Mouse (Mus musculus): ENCODE data around the gene Rnaset2b. TPM values are rescaled to one million over a fixed set of nuclear protein-coding genes. Genes with fewer than 3 reads are reported as not detected.
A peak's percentile ranks its signal among the peaks of the same experiment; 100 is the strongest.
"Not testable (repeated sequence)": the region's sequence is repeated elsewhere in the genome, so short reads cannot be mapped to it uniquely, and the experiment has no call there.

The Rnaset2b gene
- total and polyA plus RNA-seq, 3 experiments = 163 to 196 (median 166) TPM

DNA sequence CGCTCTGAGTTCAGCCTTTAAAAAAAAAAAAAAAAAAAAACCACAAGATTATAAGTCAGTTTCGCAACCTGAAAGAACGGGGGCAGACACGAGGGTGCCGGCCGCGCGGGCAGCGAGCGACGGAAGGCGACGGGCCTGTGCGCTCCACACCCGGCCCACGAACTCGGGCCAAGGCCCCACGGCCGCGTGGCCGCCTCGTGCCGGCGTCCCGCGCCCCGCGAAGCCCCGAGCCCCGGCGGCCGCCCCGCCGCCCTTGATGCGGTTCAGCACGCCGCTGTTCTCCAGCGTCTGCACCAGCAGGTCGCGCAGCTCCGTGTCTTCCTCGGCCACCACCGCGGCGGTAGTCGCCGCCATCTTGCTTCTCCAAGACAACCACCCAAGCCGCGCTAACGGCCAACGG lies 9.7 kb upstream of the Rnaset2b start, which contains the start of gene Tagap1:
Tagap1 (minus strand) TSS at position 381 of the 400 bp plus-strand sequence.
- Histone ChIP-seq H3K27ac (peak within 1 kb of the TSS; percentile 70), H3K4me3 (peak within 1 kb of the TSS; percentile 46), H3K9ac (ENCODE audit: low read depth, low read length) (peak within 1 kb of the TSS; percentile 74)
- H3K27me3 ChIP-seq (ENCODE audit: control insufficient read depth, insufficient read depth, low read length); H3K79me2 ChIP-seq (replicated peaks; ENCODE audit: control insufficient read depth, insufficient read depth, low read length); H3K4me1 ChIP-seq (ENCODE audit: control insufficient read depth, insufficient read depth, low read length); H3K36me3 ChIP-seq (ENCODE audit: control insufficient read depth, insufficient read depth, low read length); intact Hi-C loops (cut with DNase I): not testable (repeated sequence)
- 2% methylated on average over 44 of the region's 51 CpGs for WGBS
- peak; percentile 76 to 80 for DNase-seq

DNA sequence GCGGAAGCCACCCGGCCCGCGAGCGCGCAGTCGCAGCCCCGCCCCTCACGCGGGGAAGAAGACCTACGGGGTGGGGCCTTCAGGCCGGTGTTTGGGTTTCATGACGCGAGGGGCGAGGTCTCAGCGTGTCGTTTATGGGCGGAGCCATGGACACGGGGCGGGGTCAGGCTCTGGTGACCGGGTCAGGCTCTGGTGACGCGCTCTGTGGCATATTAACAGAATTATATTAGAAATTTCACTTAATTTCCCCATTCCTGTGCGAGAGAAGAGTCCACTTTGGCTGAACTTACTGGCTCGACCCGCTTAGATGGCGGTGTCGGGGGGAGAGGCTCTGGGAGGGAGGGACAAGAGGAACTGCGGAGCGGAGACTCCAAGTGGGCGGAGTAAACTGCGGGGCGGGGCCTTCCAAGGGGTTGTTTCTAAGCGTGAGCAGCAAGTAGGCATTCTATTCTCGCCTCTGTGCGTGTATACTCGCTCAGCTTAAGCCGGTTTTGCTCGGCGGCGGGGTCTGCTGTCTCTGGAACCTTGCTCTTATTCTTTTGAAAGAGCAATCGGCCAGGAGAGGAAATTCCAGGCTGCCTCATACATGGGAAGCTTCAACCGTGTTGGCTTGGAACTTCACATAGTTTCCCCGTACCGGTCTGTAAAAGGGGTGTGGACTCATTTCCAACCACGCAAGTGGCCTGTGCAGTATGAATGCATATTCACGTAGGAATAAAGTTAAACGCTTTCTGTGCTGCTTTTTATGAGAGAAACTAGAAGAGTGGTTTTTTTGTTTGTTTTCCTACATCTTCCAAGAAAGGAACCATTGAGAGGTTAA lies 9.0 kb upstream of the Rnaset2b start:
- under 1% methylated on average over 17 of the region's 48 CpGs for WGBS
- H3K9ac ChIP-seq (ENCODE audit: low read depth, low read length) = peak overlapping the region; percentile 45; the same call in 1 of the 2 replicates
- intact Hi-C loops (cut with DNase I) = not testable (repeated sequence)

DNA sequence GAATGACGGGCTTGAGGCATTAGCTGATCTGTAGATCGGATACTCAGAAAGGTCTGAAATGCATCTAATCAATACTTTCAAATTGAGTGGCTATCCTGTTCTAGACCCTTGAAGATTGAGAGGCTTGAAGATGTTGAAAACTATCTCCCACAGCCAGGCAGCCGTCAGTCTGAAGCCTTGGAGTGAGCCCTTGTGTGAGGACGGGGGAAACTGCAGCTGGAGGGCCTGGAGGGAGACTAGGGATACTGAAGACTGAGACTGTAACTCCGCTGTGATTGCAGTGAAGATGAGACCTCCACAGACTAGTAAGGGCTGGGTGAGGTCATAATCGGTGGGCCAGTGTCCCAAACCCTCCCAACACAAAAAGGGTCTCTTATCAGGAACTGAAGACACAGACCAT lies 8.1 kb upstream of the Rnaset2b start:
- H3K27me3 ChIP-seq (ENCODE audit: control insufficient read depth, insufficient read depth, low read length); H3K36me3 ChIP-seq (ENCODE audit: control insufficient read depth, insufficient read depth, low read length); H3K9ac ChIP-seq (ENCODE audit: low read depth, low read length); H3K79me2 ChIP-seq (replicated peaks; ENCODE audit: control insufficient read depth, insufficient read depth, low read length); DNase-seq; H3K27ac ChIP-seq; intact Hi-C loops (cut with DNase I); H3K4me3 ChIP-seq; H3K4me1 ChIP-seq (ENCODE audit: control insufficient read depth, insufficient read depth, low read length): not testable (repeated sequence)
- WGBS = 81% methylated on average over 4 of the region's 6 CpGs

More for the DNA sequence above, 9.0 kb upstream of the Rnaset2b start:
- H3K36me3 ChIP-seq (ENCODE audit: control insufficient read depth, insufficient read depth, low read length); H3K79me2 ChIP-seq (replicated peaks; ENCODE audit: control insufficient read depth, insufficient read depth, low read length); H3K4me3 ChIP-seq; H3K4me1 ChIP-seq (ENCODE audit: control insufficient read depth, insufficient read depth, low read length); H3K27me3 ChIP-seq (ENCODE audit: control insufficient read depth, insufficient read depth, low read length): not testable (repeated sequence)
- peak overlapping the region; percentile 70 for H3K27ac ChIP-seq
- peak; percentile 29; the same call in 1 of the 2 replicates for TF ChIP-seq POLR2A (IDR thresholded peaks at IDR 0.05; ENCODE audit: insufficient read depth, low read depth, low read length)
- DNase-seq = peak; percentile 64 to 70

DNA sequence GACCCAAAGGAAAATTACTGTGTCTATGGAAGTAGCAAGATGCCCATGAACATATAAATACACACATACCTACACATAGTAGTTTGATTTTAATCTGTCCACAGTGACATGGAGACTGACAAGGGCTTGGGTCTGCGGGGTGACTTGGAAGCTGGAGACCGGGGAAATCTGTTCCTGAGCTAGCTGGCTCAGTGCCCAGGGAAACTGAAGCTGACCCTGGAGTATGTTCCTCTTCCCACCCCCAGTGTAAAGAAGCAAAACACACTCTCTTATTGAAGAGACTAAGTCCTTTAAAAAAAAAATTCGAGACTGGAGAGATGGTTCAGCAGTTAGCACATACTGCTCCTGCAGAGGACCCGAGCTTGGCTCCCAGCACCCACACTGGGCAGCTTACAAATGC lies 7.5 kb upstream of the Rnaset2b start:
- H3K9ac ChIP-seq (ENCODE audit: low read depth, low read length); DNase-seq: not testable (repeated sequence)
- WGBS = 25% methylated on average over 4 of the region's 4 CpGs

DNA sequence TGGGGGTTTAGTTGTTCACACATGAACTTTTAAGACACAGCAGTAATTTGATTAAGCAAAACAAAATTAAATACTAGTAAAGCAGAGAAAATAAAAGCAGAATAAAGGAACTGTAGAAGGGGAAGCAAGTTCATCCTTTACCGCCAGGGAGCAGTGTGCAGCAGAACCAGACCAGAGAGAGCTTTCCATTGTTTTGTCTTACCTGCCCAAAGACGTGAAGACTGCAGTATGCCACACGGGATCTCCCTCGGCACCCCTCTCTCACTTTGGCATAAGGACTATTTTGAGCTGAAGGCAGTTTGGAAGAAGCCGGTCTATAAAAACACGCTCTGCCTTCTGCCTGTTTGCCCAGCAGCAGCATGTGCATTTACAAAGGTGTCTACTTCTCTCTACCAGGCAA lies 5.1 kb upstream of the Rnaset2b start:
- 8% methylated on average over 6 of the region's 6 CpGs for WGBS
- H3K27me3 ChIP-seq (ENCODE audit: control insufficient read depth, insufficient read depth, low read length); DNase-seq; intact Hi-C loops (cut with DNase I); H3K27ac ChIP-seq; H3K4me1 ChIP-seq (ENCODE audit: control insufficient read depth, insufficient read depth, low read length); H3K36me3 ChIP-seq (ENCODE audit: control insufficient read depth, insufficient read depth, low read length); H3K79me2 ChIP-seq (replicated peaks; ENCODE audit: control insufficient read depth, insufficient read depth, low read length); H3K4me3 ChIP-seq; H3K9ac ChIP-seq (ENCODE audit: low read depth, low read length): not testable (repeated sequence)
- peak; percentile 54 for TF ChIP-seq CTCF (IDR thresholded peaks at IDR 0.05)

More for the DNA sequence above, 7.5 kb upstream of the Rnaset2b start:
- intact Hi-C loops (cut with DNase I); H3K79me2 ChIP-seq (replicated peaks; ENCODE audit: control insufficient read depth, insufficient read depth, low read length); H3K4me1 ChIP-seq (ENCODE audit: control insufficient read depth, insufficient read depth, low read length); H3K36me3 ChIP-seq (ENCODE audit: control insufficient read depth, insufficient read depth, low read length); H3K27me3 ChIP-seq (ENCODE audit: control insufficient read depth, insufficient read depth, low read length); H3K27ac ChIP-seq; H3K4me3 ChIP-seq: not testable (repeated sequence)

DNA sequence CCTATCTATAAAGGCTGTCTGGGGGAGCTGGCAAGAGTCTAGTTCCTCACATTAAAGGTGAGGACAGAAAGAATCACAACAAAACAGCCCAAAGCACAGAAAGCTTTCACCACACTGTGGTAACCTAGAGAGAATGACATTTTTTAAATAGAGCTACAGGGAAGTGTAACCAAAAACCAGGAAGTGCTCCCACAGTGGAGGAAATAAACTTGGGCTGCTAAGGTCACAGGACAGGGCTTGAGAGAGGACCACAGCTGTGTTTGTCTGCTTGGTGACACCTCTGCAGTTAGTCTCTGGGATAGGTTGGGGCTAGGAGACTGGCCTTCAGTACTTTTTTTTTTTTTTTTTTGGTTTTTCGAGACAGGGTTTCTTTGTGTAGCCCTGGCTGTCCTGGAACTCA lies 2.8 kb upstream of the Rnaset2b start:
- H3K9ac ChIP-seq (ENCODE audit: low read depth, low read length); DNase-seq; H3K27ac ChIP-seq; H3K4me1 ChIP-seq (ENCODE audit: control insufficient read depth, insufficient read depth, low read length); H3K79me2 ChIP-seq (replicated peaks; ENCODE audit: control insufficient read depth, insufficient read depth, low read length); H3K27me3 ChIP-seq (ENCODE audit: control insufficient read depth, insufficient read depth, low read length); H3K4me3 ChIP-seq; H3K36me3 ChIP-seq (ENCODE audit: control insufficient read depth, insufficient read depth, low read length); intact Hi-C loops (cut with DNase I): not testable (repeated sequence)
- 14% methylated on average over 1 of the region's 1 CpGs for WGBS

DNA sequence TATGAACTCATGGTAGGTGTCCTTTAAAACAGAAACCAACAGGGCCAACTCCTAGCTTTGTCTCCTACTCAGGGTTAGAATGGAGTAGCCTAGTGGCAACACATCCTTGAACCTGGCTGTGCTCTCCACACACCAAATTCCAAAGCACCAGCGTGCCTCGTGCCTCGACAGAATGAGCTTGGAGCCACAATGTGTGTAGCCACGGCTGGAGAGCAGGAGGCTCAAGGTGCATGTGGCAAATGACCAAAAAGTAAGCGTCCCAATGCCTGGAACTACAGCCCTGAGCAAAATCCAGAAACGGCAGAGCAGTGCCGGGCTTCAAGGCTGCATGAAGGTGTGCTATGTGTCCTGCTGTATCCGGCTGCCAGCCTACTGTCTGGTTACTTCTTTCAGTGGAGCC lies 804 bp downstream of the Rnaset2b start:
- H3K27ac ChIP-seq; H3K79me2 ChIP-seq (replicated peaks; ENCODE audit: control insufficient read depth, insufficient read depth, low read length); DNase-seq; H3K4me1 ChIP-seq (ENCODE audit: control insufficient read depth, insufficient read depth, low read length); H3K36me3 ChIP-seq (ENCODE audit: control insufficient read depth, insufficient read depth, low read length); H3K27me3 ChIP-seq (ENCODE audit: control insufficient read depth, insufficient read depth, low read length); H3K9ac ChIP-seq (ENCODE audit: low read depth, low read length); intact Hi-C loops (cut with DNase I); H3K4me3 ChIP-seq: not testable (repeated sequence)
- WGBS = 80% methylated on average over 8 of the region's 8 CpGs

DNA sequence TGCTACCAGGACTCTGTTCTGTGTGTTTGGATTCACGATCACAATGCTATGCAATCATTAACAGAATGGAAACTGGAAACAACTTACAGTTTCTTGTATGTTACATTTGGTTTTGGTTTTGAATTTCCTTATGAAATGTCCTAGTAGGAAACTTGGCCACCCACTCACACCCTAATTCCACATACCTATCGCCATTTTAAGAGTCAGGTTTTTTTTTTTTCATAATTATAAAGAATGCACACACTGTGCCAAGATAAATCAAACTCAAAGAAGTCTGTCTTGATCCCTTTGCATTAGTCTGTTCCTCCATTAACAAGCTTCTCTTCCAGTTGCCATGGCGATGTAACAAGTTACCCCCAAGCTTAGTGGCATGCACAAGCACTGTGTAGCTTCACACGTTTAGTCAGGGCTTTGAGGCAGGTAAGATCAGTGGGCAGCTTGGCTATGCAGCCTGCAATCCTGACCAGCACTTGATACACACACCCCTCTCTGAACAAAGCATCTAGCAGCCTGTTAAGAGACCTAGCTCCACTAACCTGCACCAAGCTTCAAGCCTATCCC lies 2.5 kb downstream of the Rnaset2b start:
- H3K4me1 ChIP-seq (ENCODE audit: control insufficient read depth, insufficient read depth, low read length); intact Hi-C loops (cut with DNase I); H3K4me3 ChIP-seq; H3K79me2 ChIP-seq (replicated peaks; ENCODE audit: control insufficient read depth, insufficient read depth, low read length); H3K27me3 ChIP-seq (ENCODE audit: control insufficient read depth, insufficient read depth, low read length); H3K27ac ChIP-seq; H3K36me3 ChIP-seq (ENCODE audit: control insufficient read depth, insufficient read depth, low read length); DNase-seq; H3K9ac ChIP-seq (ENCODE audit: low read depth, low read length): not testable (repeated sequence)
- 74% methylated on average over 4 of the region's 4 CpGs for WGBS

DNA sequence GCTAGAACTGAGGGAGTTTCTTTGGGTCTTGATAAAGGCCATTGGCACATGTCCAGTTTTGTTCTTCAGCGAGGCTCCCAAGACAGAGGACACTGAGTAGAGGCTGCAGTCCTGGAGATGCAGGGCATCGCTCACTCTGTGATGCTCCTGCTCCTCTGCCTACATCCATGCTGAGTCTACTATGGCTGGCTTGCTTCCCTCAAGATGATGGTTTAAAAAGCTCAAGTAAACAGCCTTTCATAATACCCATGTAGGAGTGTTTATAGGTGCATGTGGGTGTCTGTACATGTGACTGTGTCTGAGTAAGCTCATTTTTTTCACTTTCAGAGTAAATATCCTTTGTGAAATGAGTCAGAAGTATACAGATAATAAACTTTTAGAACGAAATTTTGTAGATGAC lies 4.6 kb downstream of the Rnaset2b start:
- WGBS = 48% methylated on average over 3 of the region's 3 CpGs
- H3K9ac ChIP-seq (ENCODE audit: low read depth, low read length); intact Hi-C loops (cut with DNase I); H3K27me3 ChIP-seq (ENCODE audit: control insufficient read depth, insufficient read depth, low read length); H3K4me3 ChIP-seq; H3K36me3 ChIP-seq (ENCODE audit: control insufficient read depth, insufficient read depth, low read length); H3K79me2 ChIP-seq (replicated peaks; ENCODE audit: control insufficient read depth, insufficient read depth, low read length); H3K4me1 ChIP-seq (ENCODE audit: control insufficient read depth, insufficient read depth, low read length); H3K27ac ChIP-seq; DNase-seq: not testable (repeated sequence)

All from heart, adult 2 months (tissue).